Mouse (Mus musculus) hindbrain, embryonic 13.5 days (tissue): ENCODE data around the gene Stambpl1. TPM values are rescaled to one million over a fixed set of nuclear protein-coding genes. Genes with fewer than 3 reads are reported as not detected.

Experiments used
- ATAC-seq: fragments of 200-750 bp; cut with Nextera tagmentation; 2 replicates; pipeline ENCODE4 v1.8.0; 2017; ENCODE audit warnings: moderate TSS enrichment; ENCODE audit not compliant: low FRiP score
- H3K27ac ChIP-seq: fragments of 300-500 bp; sonication (generic); 2 replicates; pipeline ENCODE4 v1.5.1; 2015; ENCODE audit warnings: inconsistent platforms, mild to moderate bottlenecking, moderate library complexity
- H3K27me3 ChIP-seq: fragments of 300-500 bp; sonication (generic); 2 replicates; pipeline ENCODE4 v1.6.1; 2015; ENCODE audit warnings: mild to moderate bottlenecking, inconsistent platforms
- H3K36me3 ChIP-seq: fragments of 300-500 bp; sonication (generic); 2 replicates; pipeline ENCODE4 v1.6.1; 2015; ENCODE audit warnings: mild to moderate bottlenecking, inconsistent platforms
- H3K4me1 ChIP-seq: fragments of 300-500 bp; sonication (generic); replicated peaks from 2 replicates; pipeline ENCODE4 v1.6.1; 2015; ENCODE audit warnings: inconsistent platforms
- H3K4me2 ChIP-seq: fragments of 300-500 bp; sonication (generic); 2 replicates; pipeline ENCODE4 v1.6.1; 2015; ENCODE audit warnings: inconsistent platforms, mild to moderate bottlenecking, moderate library complexity
- H3K4me3 ChIP-seq: fragments of 300-500 bp; sonication (generic); 2 replicates; pipeline ENCODE4 v1.5.1; 2015; ENCODE audit warnings: mild to moderate bottlenecking, inconsistent platforms
- H3K9ac ChIP-seq: fragments of 300-500 bp; sonication (generic); 2 replicates; pipeline ENCODE4 v1.6.1; 2015; ENCODE audit warnings: mild to moderate bottlenecking, inconsistent platforms
- H3K9me3 ChIP-seq: fragments of 300-500 bp; sonication (generic); 2 replicates; pipeline ENCODE4 v1.6.1; 2016; ENCODE audit warnings: inconsistent platforms
- WGBS: fragments of 180-500 bp; shearing (Covaris S2); methylation state at CpG from one replicate; pipeline ENCODE4 v1.1.7; 2015; 5-methylcytosine and 5-hydroxymethylcytosine counted together
- polyA plus RNA-seq: library from polyadenylated mRNA; unstranded; fragments of >200 nt; fragmentation: Nextera tagmentation; extraction: Ambion mirVana; gene quantifications from 2 replicates; pipeline ENCODE4 v1.2.1, GENCODE M21; 2015

Stambpl1 gene
- polyA plus RNA-seq, 1 experiment from 2014 or later, result 9.9 TPM

GRCm38 (mm10) chr19:34179136-34179535, 12.9 kb upstream of the Stambpl1 start:
- no peaks in the 10 kb centered on the region for H3K36me3 ChIP-seq
- no peaks in the 10 kb centered on the region for H3K9me3 ChIP-seq
- no peaks in the 10 kb centered on the region for H3K4me1 ChIP-seq
- no peak overlapping the region for H3K4me3 ChIP-seq
- ATAC-seq, result no peak
- H3K27ac ChIP-seq, result no peak overlapping the region
- WGBS, result 91% methylated on average over 4 of the region's 4 CpGs
- no peak overlapping the region for H3K9ac ChIP-seq
- H3K27me3 ChIP-seq, result no peaks in the 10 kb centered on the region
- no peak overlapping the region for H3K4me2 ChIP-seq

- 93% methylated on average over 2 of the region's 2 CpGs for WGBS
- Histone ChIP-seq H3K27me3 (no peaks in the 10 kb centered on the region), H3K9me3 (no peaks in the 10 kb centered on the region), H3K36me3 (no peaks in the 10 kb centered on the region), H3K4me2 (no peak overlapping the region), H3K9ac (no peak overlapping the region), H3K4me1 (no peaks in the 10 kb centered on the region), H3K27ac (no peak overlapping the region), H3K4me3 (no peak overlapping the region)
- no peak for ATAC-seq
Observed at GRCm38 (mm10) chr19:34180316-34180715, 11.7 kb upstream of the Stambpl1 start.

- H3K27me3 ChIP-seq, result no peaks in the 10 kb centered on the region
- H3K4me3 ChIP-seq, result no peak overlapping the region
- no peaks in the 10 kb centered on the region for H3K36me3 ChIP-seq
- no peak overlapping the region for H3K27ac ChIP-seq
- H3K9ac ChIP-seq, result no peak overlapping the region
- ATAC-seq, result no peak
- no peaks in the 10 kb centered on the region for H3K9me3 ChIP-seq
- H3K4me1 ChIP-seq, result no peaks in the 10 kb centered on the region
- no peak overlapping the region for H3K4me2 ChIP-seq
- 88% methylated on average over 3 of the region's 3 CpGs for WGBS
Observed at GRCm38 (mm10) chr19:34181234-34181633, 10.8 kb upstream of the Stambpl1 start.

- Histone ChIP-seq H3K36me3 (no peaks in the 10 kb centered on the region), H3K4me2 (no peak overlapping the region), H3K27me3 (no peaks in the 10 kb centered on the region), H3K9ac (no peak overlapping the region), H3K4me1 (no peaks in the 10 kb centered on the region), H3K4me3 (no peak overlapping the region), H3K27ac (no peak overlapping the region), H3K9me3 (no peaks in the 10 kb centered on the region)
- 83% methylated on average over 5 of the region's 5 CpGs for WGBS
- no peak for ATAC-seq
Observed at GRCm38 (mm10) chr19:34182490-34182889, 9.5 kb upstream of the Stambpl1 start.

- WGBS, result 88% methylated on average over 4 of the region's 4 CpGs
- H3K4me1 ChIP-seq, result peaks cover 2% of the 10 kb centered on the region; the same call in 1 of the 2 replicates
- ATAC-seq, result no peak
- H3K27ac ChIP-seq, result no peak overlapping the region
- H3K27me3 ChIP-seq, result 0 out of 2 replicates have a peak, but pooled peaks cover 6% of the 10 kb centered on the region
- no peaks in the 10 kb centered on the region for H3K36me3 ChIP-seq
- no peak overlapping the region for H3K4me2 ChIP-seq
- H3K9ac ChIP-seq, result no peak overlapping the region
- no peak overlapping the region for H3K4me3 ChIP-seq
- no peaks in the 10 kb centered on the region for H3K9me3 ChIP-seq
Observed at GRCm38 (mm10) chr19:34186845-34187244, 5.2 kb upstream of the Stambpl1 start.

- no peaks in the 10 kb centered on the region for H3K9me3 ChIP-seq
Observed at GRCm38 (mm10) chr19:34191645-34192007, 403 bp upstream of the Stambpl1 start.

GRCm38 (mm10) chr19:34193149-34193548, 1.1 kb downstream of the Stambpl1 start:
- H3K9me3 ChIP-seq, result no peaks in the 10 kb centered on the region
- H3K9ac ChIP-seq, result peak overlapping the region; percentile 82
- no peak overlapping the region for H3K27ac ChIP-seq
- H3K4me3 ChIP-seq, result peak overlapping the region; percentile 76
- peaks cover 10% of the 10 kb centered on the region for H3K4me1 ChIP-seq
- 0 out of 2 replicates have a peak, but pooled peaks cover 6% of the 10 kb centered on the region for H3K27me3 ChIP-seq
- H3K36me3 ChIP-seq, result no peaks in the 10 kb centered on the region
- ATAC-seq, result 0 out of 2 replicates have a peak, but pooled peaks have one; percentile 26
- peak overlapping the region; percentile 89 for H3K4me2 ChIP-seq
- WGBS, result 11% methylated on average over 9 of the region's 9 CpGs

More at GRCm38 (mm10) chr19:34191645-34192007, 403 bp upstream of the Stambpl1 start:
- Histone ChIP-seq H3K27me3 (0 out of 2 replicates have a peak, but pooled peaks cover 6% of the 10 kb centered on the region), H3K4me1 (peaks cover 10% of the 10 kb centered on the region), H3K4me2 (peak overlapping the region; percentile 89), H3K4me3 (peak overlapping the region; percentile 76), H3K36me3 (no peaks in the 10 kb centered on the region), H3K27ac (peak overlapping the region; percentile 78; the same call in 1 of the 2 replicates), H3K9ac (peak overlapping the region; percentile 82)
- peak; percentile 54 for ATAC-seq
- 21% methylated on average over 10 of the region's 10 CpGs for WGBS

GRCm38 (mm10) chr19:34193683-34194082, 1.7 kb downstream of the Stambpl1 start:
- no peaks in the 10 kb centered on the region for H3K36me3 ChIP-seq
- whole genome bisulfite sequencing, result 67% methylated on average over 9 of the region's 9 CpGs
- no peak overlapping the region for H3K27ac ChIP-seq
- H3K4me2 ChIP-seq, result peak overlapping the region; percentile 89
- peaks cover 10% of the 10 kb centered on the region for H3K4me1 ChIP-seq
- H3K9me3 ChIP-seq, result no peaks in the 10 kb centered on the region
- no peak for ATAC-seq
- H3K27me3 ChIP-seq, result 0 out of 2 replicates have a peak, but pooled peaks cover 6% of the 10 kb centered on the region
- H3K9ac ChIP-seq, result no peak overlapping the region
- H3K4me3 ChIP-seq, result peak overlapping the region; percentile 76

GRCm38 (mm10) chr19:34194132-34194745, 2.2 kb downstream of the Stambpl1 start:
- no peak for ATAC-seq
- Histone ChIP-seq H3K4me2 (peak overlapping the region; percentile 89), H3K4me1 (peaks cover 10% of the 10 kb centered on the region), H3K9ac (no peak overlapping the region), H3K4me3 (no peak overlapping the region), H3K27ac (no peak overlapping the region), H3K9me3 (no peaks in the 10 kb centered on the region), H3K27me3 (0 out of 2 replicates have a peak, but pooled peaks cover 6% of the 10 kb centered on the region), H3K36me3 (no peaks in the 10 kb centered on the region)
- WGBS, result 89% methylated on average over 6 of the region's 6 CpGs

- Histone ChIP-seq H3K4me2 (no peak overlapping the region), H3K36me3 (no peaks in the 10 kb centered on the region), H3K9me3 (no peaks in the 10 kb centered on the region), H3K9ac (no peak overlapping the region), H3K27me3 (0 out of 2 replicates have a peak, but pooled peaks cover 6% of the 10 kb centered on the region), H3K27ac (no peak overlapping the region), H3K4me1 (peaks cover 10% of the 10 kb centered on the region), H3K4me3 (no peak overlapping the region)
- 77% methylated on average over 2 of the region's 2 CpGs for WGBS
- no peak for ATAC-seq
Observed at GRCm38 (mm10) chr19:34195031-34195430, 3.0 kb downstream of the Stambpl1 start.

GRCm38 (mm10) chr19:34198066-34198465, 6.0 kb downstream of the Stambpl1 start:
- ATAC-seq, result no peak
- 93% methylated on average over 1 of the region's 1 CpGs for WGBS

GRCm38 (mm10) chr19:34198901-34199300, 6.9 kb downstream of the Stambpl1 start:
- Histone ChIP-seq H3K27ac (no peak overlapping the region), H3K9me3 (no peaks in the 10 kb centered on the region), H3K4me3 (no peak overlapping the region), H3K9ac (no peak overlapping the region), H3K4me1 (no peaks in the 10 kb centered on the region), H3K36me3 (no peaks in the 10 kb centered on the region), H3K27me3 (no peaks in the 10 kb centered on the region), H3K4me2 (no peak overlapping the region)
- ATAC-seq, result no peak
- 86% methylated on average over 4 of the region's 4 CpGs for WGBS

More at GRCm38 (mm10) chr19:34198066-34198465, 6.0 kb downstream of the Stambpl1 start:
- Histone ChIP-seq H3K9me3 (no peaks in the 10 kb centered on the region), H3K4me1 (peaks cover 6% of the 10 kb centered on the region; the same call in 1 of the 2 replicates), H3K27me3 (no peaks in the 10 kb centered on the region), H3K27ac (no peak overlapping the region), H3K4me3 (no peak overlapping the region), H3K36me3 (no peaks in the 10 kb centered on the region), H3K9ac (no peak overlapping the region), H3K4me2 (no peak overlapping the region)

GRCm38 (mm10) chr19:34199488-34199887, 7.5 kb downstream of the Stambpl1 start:
- no peak overlapping the region for H3K4me3 ChIP-seq
- H3K27ac ChIP-seq, result no peak overlapping the region
- H3K36me3 ChIP-seq, result no peaks in the 10 kb centered on the region
- H3K4me1 ChIP-seq, result no peaks in the 10 kb centered on the region
- H3K27me3 ChIP-seq, result no peaks in the 10 kb centered on the region
- 78% methylated on average over 2 of the region's 2 CpGs for WGBS
- no peak overlapping the region for H3K4me2 ChIP-seq
- no peak for ATAC-seq
- no peak overlapping the region for H3K9ac ChIP-seq
- no peaks in the 10 kb centered on the region for H3K9me3 ChIP-seq
